Mouse (Mus musculus) testis, adult 2 months (tissue): ENCODE results near the gene Gabrr2. TPM values are rescaled to one million over a fixed set of nuclear protein-coding genes. Genes with fewer than 3 reads are reported as not detected.
A peak's percentile ranks its signal among the peaks of the same experiment; 100 is the strongest.

Experiments
- H3K27ac ChIP-seq: fragments of 200-500 bp; 2 replicates; pipeline ENCODE4 v1.5.1; 2012; ENCODE audit warnings: low read depth, low read length; ENCODE audit not compliant: control insufficient read depth, insufficient read depth
- H3K27me3 ChIP-seq: fragments of 200-500 bp; 2 replicates; pipeline ENCODE4 v1.6.1; 2012; ENCODE audit warnings: mild to moderate bottlenecking, low read length, moderate library complexity; ENCODE audit not compliant: control insufficient read depth, insufficient read depth
- H3K36me3 ChIP-seq: fragments of 200-500 bp; 2 replicates; pipeline ENCODE4 v1.6.1; 2012; ENCODE audit warnings: mild to moderate bottlenecking, low read length; ENCODE audit not compliant: control insufficient read depth, insufficient read depth
- H3K4me1 ChIP-seq: fragments of 200-500 bp; 2 replicates; pipeline ENCODE4 v1.6.1; 2012; ENCODE audit warnings: low read length; ENCODE audit not compliant: control insufficient read depth, insufficient read depth
- H3K4me3 ChIP-seq: fragments of 200-500 bp; 2 replicates; pipeline ENCODE4 v1.5.1; 2012; ENCODE audit warnings: low read depth, mild to moderate bottlenecking, low read length, moderate library complexity, mixed read lengths; ENCODE audit not compliant: control insufficient read depth
- CTCF ChIP-seq: fragments of 200-500 bp; IDR thresholded peaks from 2 replicates; pipeline ENCODE4 v1.5.1; 2012; ENCODE audit warnings: low read depth, mild to moderate bottlenecking, inconsistent platforms, low read length, moderate library complexity; ENCODE audit not compliant: control insufficient read depth, insufficient read depth, insufficient replicate concordance
- POLR2A ChIP-seq: fragments of 200-500 bp; IDR thresholded peaks from 2 replicates; pipeline ENCODE4 v1.6.1; 2012; ENCODE audit warnings: low read depth, mild to moderate bottlenecking, inconsistent platforms, low read length, moderate library complexity; ENCODE audit not compliant: control insufficient read depth
- polyA plus RNA-seq: library from polyadenylated mRNA; depleted of rRNA; stranded (reverse); fragments of >200 nt; gene quantifications from 2 replicates; pipeline ENCODE4 v1.2.3, GENCODE M21; 2012

Gene Gabrr2
- polyA plus RNA-seq, 1 experiment, result 0.96 TPM

- Histone ChIP-seq H3K27me3 (no peaks in the 10 kb centered on the region), H3K4me1 (no peaks in the 10 kb centered on the region), H3K4me3 (no peak overlapping the region), H3K27ac (peak overlapping the region; percentile 75), H3K36me3 (no peaks in the 10 kb centered on the region)
- TF ChIP-seq CTCF (no peak), POLR2A (no peak)
Measured at GRCm38 (mm10) chr4:33057890-33058687, 4.7 kb upstream of the Gabrr2 start.

GRCm38 (mm10) chr4:33061158-33061557, 1.6 kb upstream of the Gabrr2 start:
- Histone ChIP-seq H3K4me3 (no peak overlapping the region), H3K4me1 (peaks cover 3% of the 10 kb centered on the region; the same call in 1 of the 2 replicates), H3K27me3 (no peaks in the 10 kb centered on the region), H3K27ac (no peak overlapping the region), H3K36me3 (no peaks in the 10 kb centered on the region)
- no peak for TF ChIP-seq CTCF
- TF ChIP-seq POLR2A, result no peak

GRCm38 (mm10) chr4:33064986-33065385, 2.2 kb downstream of the Gabrr2 start:
- no peak overlapping the region for H3K4me3 ChIP-seq
- peaks cover 3% of the 10 kb centered on the region; the same call in 1 of the 2 replicates for H3K4me1 ChIP-seq
- no peak overlapping the region for H3K27ac ChIP-seq
- no peaks in the 10 kb centered on the region for H3K36me3 ChIP-seq
- no peak for TF ChIP-seq POLR2A
- TF ChIP-seq CTCF, result no peak
- H3K27me3 ChIP-seq, result no peaks in the 10 kb centered on the region

- peaks cover 3% of the 10 kb centered on the region; the same call in 1 of the 2 replicates for H3K4me1 ChIP-seq
- TF ChIP-seq POLR2A, result no peak
- no peak for TF ChIP-seq CTCF
- peak overlapping the region; percentile 42 for H3K4me3 ChIP-seq
- H3K36me3 ChIP-seq, result no peaks in the 10 kb centered on the region
- no peaks in the 10 kb centered on the region for H3K27me3 ChIP-seq
- no peak overlapping the region for H3K27ac ChIP-seq
Measured at GRCm38 (mm10) chr4:33066223-33066960, 3.6 kb downstream of the Gabrr2 start.

- H3K36me3 ChIP-seq, result no peaks in the 10 kb centered on the region
- no peak overlapping the region for H3K27ac ChIP-seq
- H3K4me1 ChIP-seq, result peaks cover 3% of the 10 kb centered on the region; the same call in 1 of the 2 replicates
- no peak overlapping the region for H3K4me3 ChIP-seq
- TF ChIP-seq POLR2A (no peak), CTCF (no peak)
- H3K27me3 ChIP-seq, result no peaks in the 10 kb centered on the region
Measured at GRCm38 (mm10) chr4:33067331-33067730, 4.5 kb downstream of the Gabrr2 start.

- no peaks in the 10 kb centered on the region for H3K36me3 ChIP-seq
- H3K27ac ChIP-seq, result no peak overlapping the region
- peaks cover 3% of the 10 kb centered on the region; the same call in 1 of the 2 replicates for H3K4me1 ChIP-seq
- H3K27me3 ChIP-seq, result no peaks in the 10 kb centered on the region
- TF ChIP-seq CTCF (no peak), POLR2A (no peak)
- no peak overlapping the region for H3K4me3 ChIP-seq
Measured at GRCm38 (mm10) chr4:33067826-33068225, 5.0 kb downstream of the Gabrr2 start.

- Histone ChIP-seq H3K4me3 (no peak overlapping the region), H3K27me3 (no peaks in the 10 kb centered on the region), H3K4me1 (peaks cover 3% of the 10 kb centered on the region; the same call in 1 of the 2 replicates), H3K27ac (no peak overlapping the region), H3K36me3 (no peaks in the 10 kb centered on the region)
- TF ChIP-seq POLR2A, result no peak
- no peak for TF ChIP-seq CTCF
Measured at GRCm38 (mm10) chr4:33068894-33069293, 6.1 kb downstream of the Gabrr2 start.
